Mouse (Mus musculus) urinary bladder, postnatal 4 days (tissue): ENCODE measurements around the gene Arhgef5.
A peak's percentile ranks its signal among the peaks of the same experiment; 100 is the strongest.
"Not testable (repeated sequence)": the region's sequence is repeated elsewhere in the genome, so short reads cannot be mapped to it uniquely, and the experiment has no call there.

ENCODE experiments used
- DNase-seq, 2 experiments: peaks; one replicate each; pipeline ENCODE4 v3.0.0; 2021 to 2022; ENCODE audit warnings: low spot score in 2 of 2

Gene Arhgef5

DNA sequence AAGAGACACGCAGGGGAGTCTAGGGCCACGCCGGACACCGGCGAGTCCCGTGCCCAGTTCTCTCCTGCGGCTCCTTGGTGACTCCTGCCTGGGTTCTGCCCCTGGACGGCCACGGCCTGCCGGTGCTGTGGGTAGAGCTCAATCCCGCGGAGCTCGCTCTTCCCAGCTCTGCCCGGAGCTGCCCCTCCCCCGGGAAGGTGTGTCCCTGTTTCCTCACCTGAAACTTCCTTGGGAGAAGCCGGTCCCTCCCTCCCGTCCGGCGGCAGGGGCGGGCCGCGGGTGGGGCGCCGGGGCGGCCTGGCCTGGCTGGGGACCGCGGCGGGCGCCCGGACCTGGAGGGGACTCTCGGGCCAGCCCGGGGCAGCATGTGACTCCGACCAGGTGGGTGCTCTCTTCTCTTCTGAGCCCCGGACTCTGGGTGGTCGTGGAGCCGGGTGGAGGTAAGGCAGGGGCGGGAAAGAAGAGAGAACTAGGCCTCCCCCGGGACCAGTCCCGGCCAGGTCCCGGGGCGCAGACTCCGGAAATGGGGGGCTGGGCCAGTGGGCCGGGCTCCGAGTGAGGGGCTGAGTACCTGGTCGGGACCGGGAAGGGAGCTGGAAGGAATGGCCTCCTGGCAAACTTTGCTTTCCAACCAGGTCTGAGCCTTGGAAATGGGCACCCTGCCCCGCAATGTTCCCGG lies at the start of gene Arhgef5:
TSS of gene Arhgef5 (plus strand) at position 220 of the 679 bp plus-strand sequence.
- DNase-seq = peak; percentile 61 to 71

DNA sequence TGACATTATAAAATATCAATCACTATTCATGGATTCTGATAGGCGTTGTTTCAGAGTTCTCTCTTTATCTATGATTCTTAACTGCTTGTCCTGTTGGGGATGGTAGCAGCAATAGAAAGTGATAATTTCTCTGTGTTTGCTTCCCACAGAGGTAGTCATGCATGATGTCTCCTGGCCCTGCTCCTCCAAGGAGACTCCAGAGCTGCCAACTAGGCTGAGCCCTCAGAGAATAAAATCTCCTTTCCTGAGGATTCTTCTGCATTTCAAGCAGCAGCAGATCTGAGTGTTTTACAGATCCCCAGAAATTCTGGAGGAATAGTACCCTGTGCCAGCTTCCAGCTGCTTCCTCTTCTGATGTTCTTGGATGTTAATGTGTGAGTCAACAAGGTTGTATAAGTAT lies 34.1 kb upstream of the Arhgef5 start, which contains the start of gene Olfr47:
TSS of gene Olfr47 (plus strand) at position 275 of the 400 bp plus-strand sequence.
- DNase-seq = not testable (repeated sequence)

DNA sequence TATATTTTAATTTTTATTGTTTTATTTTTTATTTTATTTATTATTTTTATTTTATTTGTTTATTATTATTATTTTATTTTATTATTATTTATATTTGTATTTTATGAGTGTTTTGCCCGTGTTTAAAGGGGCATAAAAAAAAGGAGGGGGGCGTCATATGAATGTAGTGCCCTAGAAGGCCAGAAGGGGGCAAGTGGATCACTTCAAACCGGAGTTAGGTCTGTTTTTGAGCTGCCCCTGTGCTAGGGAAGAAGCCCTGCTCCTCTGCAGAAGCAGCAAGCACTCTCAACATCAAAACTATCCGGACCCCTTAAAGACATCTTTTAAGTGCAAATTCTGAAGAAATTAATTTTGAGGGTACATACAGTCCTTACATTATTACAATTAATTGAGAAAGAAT lies 23.3 kb upstream of the Arhgef5 start:
- DNase-seq = no peak

DNA sequence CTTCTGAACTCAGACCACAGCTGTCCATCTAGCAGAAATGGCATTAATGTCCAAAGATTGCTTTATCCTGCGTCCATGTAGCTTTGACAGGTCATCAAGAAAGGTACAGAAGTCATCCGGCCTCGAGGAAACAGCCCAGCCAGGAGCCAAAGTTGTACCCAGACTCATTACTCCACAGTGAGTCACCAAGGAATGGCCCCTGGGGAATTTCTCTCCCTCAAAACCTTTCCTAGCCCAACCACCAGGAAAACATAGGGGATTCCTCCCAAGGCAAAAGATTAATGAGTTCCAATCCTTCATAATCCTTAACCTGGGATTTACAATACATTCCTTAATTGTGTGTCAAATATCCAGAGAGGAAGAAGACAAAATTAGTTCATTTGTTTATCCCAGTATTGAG lies 18.0 kb upstream of the Arhgef5 start:
- DNase-seq = no peak

DNA sequence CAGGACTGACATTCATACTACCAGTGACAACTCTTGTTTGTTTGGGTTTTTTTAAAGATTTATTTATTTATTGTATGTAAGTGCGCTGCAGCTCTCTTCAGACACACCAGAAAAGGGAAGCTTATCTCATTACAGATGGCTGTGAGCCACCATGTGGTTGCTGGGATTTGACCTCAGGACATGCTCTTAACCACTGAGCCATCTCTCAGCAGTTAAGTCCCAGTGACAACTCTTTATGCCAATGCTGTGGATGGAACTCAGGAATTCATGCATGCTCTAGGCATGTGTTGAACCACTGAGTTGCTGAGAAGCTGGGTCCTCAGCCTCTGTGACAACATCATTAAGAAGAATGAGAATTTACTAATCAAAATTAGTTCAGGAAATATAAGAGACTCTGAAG lies 12.4 kb upstream of the Arhgef5 start:
- no peak for DNase-seq

DNA sequence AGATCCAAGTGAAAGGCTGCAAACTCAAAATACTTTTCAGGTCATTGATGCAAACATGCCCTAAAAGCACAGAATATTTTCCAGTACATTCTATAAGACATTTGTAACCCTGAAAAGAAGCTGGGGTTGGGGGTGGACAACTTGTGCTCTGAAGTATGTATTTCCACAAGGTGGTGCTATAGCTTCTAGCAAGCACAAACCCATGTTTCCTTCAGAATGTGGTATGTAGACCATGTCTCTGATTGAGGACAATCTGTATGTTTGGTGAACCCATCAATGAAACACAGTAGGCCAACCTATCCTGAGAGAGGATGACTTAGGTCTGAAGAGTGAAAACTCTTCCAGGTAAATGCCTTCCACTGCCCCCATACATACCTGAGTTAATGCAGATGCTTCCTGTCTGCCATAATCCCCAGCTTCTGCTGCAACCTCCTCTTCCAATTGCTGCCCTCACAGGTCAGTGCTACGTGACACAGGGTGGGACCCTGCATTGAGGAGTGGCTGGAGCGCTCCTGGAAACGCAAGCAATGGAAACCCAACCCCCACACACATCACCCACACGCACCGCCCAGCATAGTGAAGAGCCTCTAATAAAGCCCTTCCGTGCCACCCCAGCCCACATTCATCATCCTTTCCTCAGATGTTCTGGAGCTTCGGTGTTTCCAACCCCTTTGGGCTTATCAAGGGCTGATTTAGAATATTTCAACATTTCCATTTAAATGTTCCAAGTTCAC lies 11.0 kb upstream of the Arhgef5 start:
- no peak for DNase-seq

DNA sequence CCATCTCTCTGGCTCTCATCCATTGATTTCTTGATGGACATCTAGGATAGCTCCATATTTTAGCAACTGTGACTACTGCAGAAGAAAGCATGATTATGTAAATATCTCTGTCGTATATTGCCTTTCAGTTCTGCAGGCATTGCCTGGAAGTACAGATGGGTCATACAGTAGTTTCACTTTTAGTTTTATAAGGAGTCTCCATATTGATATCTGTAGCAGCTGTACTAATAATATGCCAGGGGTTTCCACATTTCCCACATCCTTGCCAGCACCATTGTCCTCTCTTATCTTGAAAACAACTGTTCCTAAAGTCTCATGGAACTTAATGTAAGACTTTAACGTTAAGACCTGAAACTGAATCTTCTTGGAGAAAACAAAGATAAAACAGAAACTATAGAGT lies 4.6 kb upstream of the Arhgef5 start:
- DNase-seq = no peak

DNA sequence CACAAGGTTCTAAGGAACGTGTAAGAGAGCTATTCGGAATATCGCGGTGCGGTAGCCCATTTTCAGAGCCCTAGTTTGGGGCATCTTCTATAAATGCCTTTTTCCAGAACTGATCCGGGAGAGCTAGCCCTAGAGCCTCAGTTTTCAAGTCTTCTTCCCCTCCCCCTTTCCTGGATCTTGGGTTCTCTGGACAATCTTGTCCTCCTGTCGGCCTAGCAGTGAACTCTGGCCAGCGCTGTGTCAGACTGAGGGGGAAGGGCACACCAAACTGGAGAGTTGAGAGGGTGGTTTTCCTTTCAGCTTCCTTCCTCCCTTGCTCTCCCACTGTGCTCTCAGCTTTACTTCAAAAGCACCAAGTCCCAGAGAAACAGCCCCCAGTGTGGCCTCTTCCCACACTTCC lies 974 bp downstream of the Arhgef5 start:
- DNase-seq = peak in 1 of 2 experiments; percentile 21

DNA sequence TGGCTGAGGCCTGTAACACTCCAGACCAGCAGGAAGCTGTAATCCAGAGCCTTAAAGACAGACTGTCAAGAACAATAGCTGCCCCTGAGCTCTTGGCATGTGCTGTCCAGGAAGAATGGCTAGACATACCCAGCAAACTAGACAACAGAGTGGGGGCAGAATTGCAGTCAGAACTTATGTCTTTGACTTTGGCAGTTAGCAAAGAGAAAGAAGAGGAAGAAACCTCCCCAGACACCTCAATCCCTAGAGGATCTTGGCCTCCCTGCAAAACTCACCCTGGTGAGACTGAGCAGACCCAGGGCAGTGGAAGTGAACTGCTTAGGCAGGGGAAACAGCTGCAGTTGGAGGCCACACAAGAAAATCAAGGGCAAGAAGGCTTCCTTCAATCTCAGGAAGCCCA lies 7.2 kb downstream of the Arhgef5 start:
- DNase-seq = no peak

DNA sequence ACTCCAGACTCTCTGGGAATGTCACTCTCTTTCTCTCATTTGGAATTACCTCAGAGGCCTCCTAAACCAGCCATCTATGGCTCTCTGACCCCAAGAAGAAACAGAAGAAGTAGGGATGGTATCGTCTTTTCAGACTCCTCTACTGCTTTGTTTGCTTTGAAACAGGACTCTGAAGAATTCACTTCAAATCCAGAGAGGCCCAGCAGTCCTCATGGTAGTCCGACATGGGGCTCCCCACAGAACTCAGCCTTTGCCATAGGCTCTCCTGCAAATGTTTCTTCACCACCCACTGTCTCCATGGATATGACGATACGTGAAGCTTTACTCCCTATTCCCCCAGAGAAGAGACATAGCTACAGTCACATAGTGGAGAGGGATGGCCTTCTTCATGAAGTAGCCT lies 8.7 kb downstream of the Arhgef5 start:
- DNase-seq = no peak

DNA sequence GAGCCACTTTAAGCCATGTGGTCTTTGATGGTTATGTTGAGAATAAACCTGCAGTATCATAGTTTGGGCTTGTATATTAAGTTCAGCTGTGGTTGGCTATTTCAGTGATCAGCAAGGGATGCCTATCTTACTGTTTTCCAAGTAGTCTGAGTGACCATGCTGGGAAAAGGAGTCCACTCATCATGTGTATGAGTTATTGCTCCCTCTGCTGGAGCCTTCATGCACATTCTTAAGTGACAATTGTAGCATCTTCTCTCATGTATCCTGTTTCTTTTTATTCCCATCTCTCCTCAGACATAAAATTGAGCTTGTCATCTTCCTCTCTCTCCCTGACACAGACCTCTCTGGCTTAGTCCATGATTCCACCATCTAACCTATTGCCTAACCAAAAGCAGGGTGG lies 12.9 kb downstream of the Arhgef5 start:
- DNase-seq = no peak

DNA sequence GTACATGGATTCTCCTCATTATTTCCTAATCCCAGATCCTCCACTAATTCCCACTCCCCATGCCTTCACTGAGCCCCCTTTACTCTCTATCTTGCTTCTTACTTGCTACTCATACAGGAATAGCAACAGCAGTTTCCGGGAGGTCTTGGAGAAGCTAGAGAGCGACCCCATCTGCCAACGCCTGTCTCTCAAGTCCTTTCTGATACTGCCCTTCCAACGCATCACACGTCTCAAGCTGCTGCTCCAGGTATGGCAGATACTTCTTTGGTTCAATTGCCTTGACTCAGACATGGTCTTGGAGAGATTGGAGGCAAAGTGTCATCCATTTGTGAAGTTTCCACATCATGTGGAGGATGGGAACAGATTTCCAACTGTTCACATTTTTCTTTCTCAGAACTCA lies 15.1 kb downstream of the Arhgef5 start:
- no peak for DNase-seq

DNA sequence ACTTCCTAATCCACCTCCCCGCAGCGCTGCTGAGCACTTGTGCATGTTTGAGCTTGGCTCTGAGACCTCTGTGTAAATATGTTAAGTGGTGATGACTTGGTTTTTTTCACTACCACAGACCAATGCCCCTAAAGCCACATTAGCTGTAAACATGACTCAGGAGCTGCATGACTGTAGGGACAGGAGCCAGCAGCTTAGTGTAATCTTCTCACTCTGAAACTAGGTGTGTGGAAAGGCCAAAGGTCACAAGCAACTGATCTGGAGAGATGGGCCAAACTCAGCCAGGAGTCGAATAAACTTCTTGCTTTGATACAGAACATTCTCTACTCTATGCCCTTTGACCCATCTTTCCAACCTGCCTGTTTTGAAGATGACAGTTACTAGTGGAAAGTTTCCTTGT lies 26.7 kb downstream of the Arhgef5 start:
- no peak for DNase-seq

DNA sequence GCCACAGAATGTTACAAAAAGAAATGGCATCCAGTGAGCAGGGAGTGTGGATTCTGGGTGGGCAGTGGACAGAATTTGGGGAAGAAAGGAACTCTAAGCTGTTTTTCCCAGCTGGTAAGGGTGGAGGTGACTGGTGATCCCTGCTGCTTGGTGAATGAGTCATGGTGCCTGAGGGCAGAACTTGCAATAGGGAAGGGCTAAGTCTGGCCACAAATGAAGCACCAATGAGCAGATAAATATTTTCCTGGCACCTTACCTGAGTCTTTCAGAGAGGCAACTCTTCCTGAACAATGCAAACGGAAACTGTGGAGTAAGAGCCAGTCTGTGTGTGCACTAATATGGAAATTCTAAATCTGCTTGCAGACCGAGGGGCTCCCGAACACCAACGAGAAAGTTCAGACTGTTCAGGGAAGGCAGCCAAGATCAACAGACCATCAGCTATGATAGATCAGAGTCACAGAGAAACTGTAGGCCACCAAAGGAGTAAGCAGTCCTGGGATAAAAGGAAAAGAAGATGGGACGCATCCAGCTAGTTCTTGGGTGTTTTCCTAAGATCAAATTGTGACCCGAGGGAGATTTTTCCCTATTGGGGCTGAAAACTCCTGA lies 27.2 kb downstream of the Arhgef5 start:
- no peak for DNase-seq

DNA sequence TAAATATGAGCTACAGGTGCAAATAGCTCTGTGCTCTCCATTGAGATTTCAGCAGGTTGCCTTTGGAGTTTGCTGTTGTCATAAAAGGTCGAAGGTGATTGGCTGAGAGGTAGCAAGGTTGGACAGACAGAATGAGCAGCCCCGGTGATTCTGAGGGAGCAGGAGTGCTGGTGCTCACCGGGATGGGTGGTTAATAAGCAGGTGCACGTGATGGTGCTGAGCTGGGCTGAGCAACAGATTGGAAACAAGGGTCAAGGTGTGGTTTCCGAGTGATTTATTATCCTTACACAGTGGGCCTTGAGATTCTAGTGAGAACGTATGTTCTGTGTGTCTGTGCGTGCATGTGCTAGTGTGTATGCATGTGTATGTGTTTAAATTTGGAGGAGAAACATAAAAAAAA lies 27.8 kb downstream of the Arhgef5 start:
- no peak for DNase-seq

DNA sequence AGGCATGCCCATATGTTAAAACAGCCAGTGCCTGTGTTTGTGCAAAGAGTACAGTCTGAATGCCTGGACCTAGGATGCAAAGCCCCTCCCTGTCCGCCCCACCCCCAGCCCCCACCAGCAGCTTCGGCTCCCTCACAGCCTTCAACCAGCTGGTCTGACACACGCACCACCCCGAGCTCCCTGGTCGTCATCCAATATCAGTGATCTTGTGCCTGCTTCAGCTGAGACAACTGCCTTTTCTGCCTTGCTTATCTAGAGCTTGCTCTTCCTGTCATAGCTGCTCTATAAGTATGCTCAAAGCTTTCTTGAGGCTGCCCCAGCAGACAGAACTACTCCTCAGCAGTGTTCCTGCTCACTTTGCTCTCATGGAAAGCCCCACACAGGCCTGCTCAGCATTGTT lies 30.5 kb downstream of the Arhgef5 start:
- no peak for DNase-seq

DNA sequence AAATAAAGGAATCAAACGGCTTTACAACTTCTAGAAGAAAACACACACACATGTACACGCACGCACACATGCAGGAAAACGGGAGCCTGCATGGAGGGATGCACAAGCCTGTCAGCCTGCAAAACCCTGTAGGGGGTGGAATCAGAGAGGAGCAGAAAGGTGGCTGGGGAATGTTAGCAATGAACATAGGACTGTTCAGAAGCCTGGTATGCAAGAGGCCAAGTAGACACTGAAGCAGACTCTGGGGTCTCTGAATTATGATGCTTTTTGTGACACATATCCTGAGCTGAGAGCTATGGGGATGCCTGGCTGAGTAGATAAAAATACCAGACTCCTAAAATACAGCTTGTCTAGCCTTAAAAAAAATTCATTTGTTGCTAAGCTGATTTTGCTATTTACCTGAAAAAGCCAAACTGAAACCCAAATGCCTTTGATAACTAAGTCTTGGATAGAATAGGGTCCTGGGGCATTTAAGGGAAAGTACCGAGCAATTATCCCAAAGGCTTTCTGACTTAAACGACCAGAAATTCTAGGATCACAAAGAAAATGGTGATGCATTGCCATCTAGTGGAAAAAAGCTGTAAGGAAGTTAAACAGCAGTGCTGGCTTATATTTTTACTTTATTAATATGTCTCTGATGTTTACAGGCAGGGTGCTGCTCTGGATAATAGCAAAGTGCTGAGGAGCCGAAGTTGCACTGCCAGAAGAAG lies 31.6 kb downstream of the Arhgef5 start:
- no peak for DNase-seq

DNA sequence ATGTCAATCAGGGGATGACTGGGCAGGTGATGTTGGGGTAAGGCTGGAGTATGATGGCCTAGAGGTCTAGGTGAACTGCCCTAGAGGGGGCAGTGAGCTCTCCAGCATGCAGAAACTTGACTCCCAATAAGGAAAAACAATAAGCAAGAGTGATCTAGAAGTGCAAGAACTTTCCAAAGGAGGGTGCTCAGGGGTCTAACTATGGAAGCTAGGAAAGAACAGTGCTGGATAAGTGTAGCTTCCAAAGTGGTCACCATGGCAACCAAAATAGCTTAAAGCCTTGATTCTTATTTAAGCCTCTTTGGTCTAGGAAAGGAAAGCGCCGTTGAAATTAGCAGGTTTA lies 32.1 kb downstream of the Arhgef5 start:
- no peak for DNase-seq

DNA sequence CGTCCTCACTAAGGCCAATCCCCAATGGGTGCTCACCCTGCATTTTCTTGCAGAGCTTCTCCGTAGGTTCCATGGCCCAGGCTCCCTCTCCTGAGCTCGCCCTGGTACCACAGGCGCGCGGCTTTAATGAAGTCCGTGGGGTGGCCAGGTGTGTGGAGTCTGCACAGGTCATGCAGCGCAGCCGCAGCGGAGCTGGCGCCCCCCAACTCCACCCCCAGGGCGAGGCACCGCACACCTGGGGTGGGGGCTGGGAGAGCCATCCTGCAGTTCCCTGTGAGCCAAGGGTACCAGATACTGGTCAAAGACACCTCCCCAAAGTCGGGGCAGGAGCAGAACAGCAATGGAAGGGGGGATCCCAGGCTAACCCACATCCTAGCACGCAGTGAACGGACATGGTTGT lies 44.1 kb downstream of the Arhgef5 start, which contains the start of gene Nobox:
TSS of gene Nobox (minus strand) at position 101 of the 400 bp plus-strand sequence.
- DNase-seq = no peak

DNA sequence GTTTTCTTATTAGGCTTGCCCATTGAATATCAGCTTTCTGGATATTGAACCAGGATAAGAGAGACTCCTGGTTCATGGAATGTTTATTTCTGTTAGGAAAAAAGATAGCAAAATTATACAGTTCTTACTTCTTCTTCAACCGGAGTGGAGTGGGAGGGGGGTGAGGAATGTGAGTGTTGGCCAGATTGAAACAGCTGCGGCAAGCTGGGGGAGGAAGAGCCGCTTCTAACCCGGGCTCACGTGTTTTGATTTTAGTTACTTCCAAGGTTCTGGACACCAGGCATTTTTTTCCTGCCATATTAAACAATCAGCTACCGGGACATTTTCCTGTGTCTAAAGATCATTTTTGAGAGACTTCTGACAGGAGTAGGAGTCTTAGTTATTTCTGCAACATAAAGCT lies 44.7 kb downstream of the Arhgef5 start:
- no peak for DNase-seq

DNA sequence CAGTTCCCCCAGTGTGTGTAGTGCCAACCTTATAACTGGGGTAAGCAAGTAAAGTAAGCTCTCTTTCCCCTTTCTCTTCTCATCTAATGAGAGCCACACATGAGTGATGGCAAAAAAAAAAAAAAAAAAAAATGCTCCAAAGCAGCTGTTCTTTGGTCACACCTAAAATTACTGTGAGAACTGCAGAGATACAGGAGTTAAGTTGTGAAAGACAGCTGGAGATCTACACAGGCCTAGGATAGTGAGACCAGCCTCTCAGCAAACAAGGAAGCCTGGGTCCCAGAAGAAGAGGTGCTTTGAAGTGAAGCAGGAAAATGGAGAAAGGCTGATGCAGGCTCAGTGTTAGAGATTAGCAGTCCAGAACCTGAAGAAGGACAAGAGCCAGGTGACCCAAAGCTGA lies 47.2 kb downstream of the Arhgef5 start:
- no peak for DNase-seq

DNA sequence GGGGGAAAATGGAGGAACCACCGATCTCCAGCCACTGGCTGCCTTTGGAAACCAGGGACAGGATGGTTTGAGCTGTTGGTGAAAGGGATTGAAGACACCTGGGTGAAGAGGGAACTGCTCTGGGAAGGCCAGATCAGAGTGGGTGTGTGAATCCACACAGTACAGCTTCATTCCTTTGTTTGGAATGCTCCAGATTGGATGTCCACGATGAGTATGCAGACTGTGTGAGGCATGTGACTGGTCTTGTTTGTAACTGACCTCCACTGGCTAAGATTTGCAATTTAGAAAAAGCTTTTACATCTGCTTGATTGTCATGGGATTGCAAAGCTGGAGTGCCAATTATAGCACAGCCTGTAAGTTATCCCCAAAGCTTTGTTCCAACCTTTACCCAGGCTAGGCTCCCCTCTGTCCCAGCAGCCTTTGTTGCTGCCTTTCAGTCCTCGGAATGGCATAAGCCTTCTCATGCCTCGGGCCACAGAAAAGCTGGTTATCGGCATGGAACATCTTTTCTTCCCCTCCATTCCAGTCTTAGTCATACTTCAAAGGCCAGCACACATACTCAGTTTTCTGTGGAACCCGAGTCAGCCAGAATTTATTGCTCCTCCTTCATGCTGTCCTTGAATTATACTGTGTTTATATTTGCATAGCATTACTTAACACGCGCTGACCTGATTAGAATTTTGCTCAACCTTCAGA lies 47.7 kb downstream of the Arhgef5 start:
- no peak for DNase-seq
